Mouse (Mus musculus) myocyte (in vitro differentiated cells): ENCODE results near the gene Cd79a.

Experiments
- CEBPB ChIP-seq: IDR thresholded peaks from 2 replicates; pipeline ENCODE4 v1.6.1; 2011; ENCODE audit warnings: mild to moderate bottlenecking, moderate library complexity; ENCODE audit not compliant: poor library complexity, insufficient read depth, severe bottlenecking
- E2F4 ChIP-seq: IDR thresholded peaks from one replicate; pipeline ENCODE4 v1.6.1; 2011; ENCODE audit warnings: mild to moderate bottlenecking, control low read depth, moderate library complexity; ENCODE audit not compliant: insufficient read depth
- MAX ChIP-seq: IDR thresholded peaks from one replicate; pipeline ENCODE4 v1.6.1; 2011; ENCODE audit warnings: low read depth, mild to moderate bottlenecking, control low read depth

GRCm38 (mm10) chr7:24886308-24886633 lies 10.9 kb upstream of the Cd79a start:
- no peak for TF ChIP-seq CEBPB
- no peak for TF ChIP-seq E2F4
- TF ChIP-seq MAX = no peak
